Mouse (Mus musculus): Measurements from ENCODE around the gene Htr6. TPM values are rescaled to one million over a fixed set of nuclear protein-coding genes. Genes with fewer than 3 reads are reported as not detected.

Gene Htr6
- polyA plus RNA-seq, 1 experiment = 0.15 TPM

DNA sequence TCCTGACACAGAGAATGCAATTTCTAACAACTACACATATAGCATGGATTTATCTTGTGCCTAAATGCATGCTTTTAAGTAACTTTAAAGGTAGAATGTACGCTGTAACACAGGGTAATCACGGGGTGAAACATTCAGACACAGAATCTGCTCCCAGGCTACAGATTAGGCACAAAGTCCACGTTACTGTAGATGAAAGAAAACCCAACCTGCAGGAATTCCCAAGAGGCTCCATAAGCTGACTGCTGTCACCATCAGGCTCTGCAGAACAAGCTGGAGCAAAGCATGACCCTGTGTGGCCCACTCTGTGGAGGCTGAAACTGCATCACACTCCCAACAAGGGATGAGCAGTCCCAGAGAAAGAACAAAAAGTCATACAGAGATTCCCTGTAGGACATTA lies 37.1 kb upstream of the Htr6 start:
- no peak overlapping the region for H3K4me3 ChIP-seq (ENCODE audit: control insufficient read depth, low read depth, low read length)
- H3K27me3 ChIP-seq (ENCODE audit: control insufficient read depth, insufficient read depth, low read length) = no peaks in the 10 kb centered on the region
- no peaks in the 10 kb centered on the region for H3K36me3 ChIP-seq (ENCODE audit: control insufficient read depth, insufficient read depth, low read length)
- no peaks in the 10 kb centered on the region for H3K4me1 ChIP-seq (ENCODE audit: control insufficient read depth, insufficient read depth, low read length)
- no peak overlapping the region for H3K27ac ChIP-seq (ENCODE audit: control insufficient read depth, insufficient read depth, low read depth, low read length)
- no peak for TF ChIP-seq POLR2A (IDR thresholded peaks at IDR 0.05; ENCODE audit: control insufficient read depth, low read depth, low read length)
- no peak for TF ChIP-seq CTCF (IDR thresholded peaks at IDR 0.05; ENCODE audit: control insufficient read depth, insufficient read depth, insufficient replicate concordance, low read depth, low read length)

DNA sequence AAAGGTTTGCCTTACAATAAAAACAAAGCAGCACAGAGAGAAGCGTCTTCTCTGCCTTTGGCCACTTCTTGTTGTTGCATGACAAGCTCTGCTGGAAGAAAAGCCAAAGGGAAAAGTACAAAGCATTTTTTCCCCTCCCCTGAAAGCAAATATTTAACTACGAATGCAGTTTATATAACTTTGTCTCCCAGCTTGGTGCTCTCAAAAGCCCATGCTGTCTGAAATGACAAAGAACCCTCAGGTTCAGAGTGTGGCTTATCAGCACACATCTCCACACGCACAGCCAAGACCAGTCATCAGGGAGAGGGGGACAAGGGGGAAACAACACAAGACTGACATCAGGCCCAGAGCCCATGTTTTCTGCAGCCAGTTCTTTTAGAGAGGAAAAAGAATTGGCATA lies 36.1 kb upstream of the Htr6 start:
- no peaks in the 10 kb centered on the region for H3K4me1 ChIP-seq (ENCODE audit: control insufficient read depth, insufficient read depth, low read length)
- TF ChIP-seq CTCF (IDR thresholded peaks at IDR 0.05; ENCODE audit: control insufficient read depth, insufficient read depth, insufficient replicate concordance, low read depth, low read length) (no peak), POLR2A (IDR thresholded peaks at IDR 0.05; ENCODE audit: control insufficient read depth, low read depth, low read length) (no peak)
- H3K27me3 ChIP-seq (ENCODE audit: control insufficient read depth, insufficient read depth, low read length) = no peaks in the 10 kb centered on the region
- no peak overlapping the region for H3K4me3 ChIP-seq (ENCODE audit: control insufficient read depth, low read depth, low read length)
- no peaks in the 10 kb centered on the region for H3K36me3 ChIP-seq (ENCODE audit: control insufficient read depth, insufficient read depth, low read length)
- no peak overlapping the region for H3K27ac ChIP-seq (ENCODE audit: control insufficient read depth, insufficient read depth, low read depth, low read length)

DNA sequence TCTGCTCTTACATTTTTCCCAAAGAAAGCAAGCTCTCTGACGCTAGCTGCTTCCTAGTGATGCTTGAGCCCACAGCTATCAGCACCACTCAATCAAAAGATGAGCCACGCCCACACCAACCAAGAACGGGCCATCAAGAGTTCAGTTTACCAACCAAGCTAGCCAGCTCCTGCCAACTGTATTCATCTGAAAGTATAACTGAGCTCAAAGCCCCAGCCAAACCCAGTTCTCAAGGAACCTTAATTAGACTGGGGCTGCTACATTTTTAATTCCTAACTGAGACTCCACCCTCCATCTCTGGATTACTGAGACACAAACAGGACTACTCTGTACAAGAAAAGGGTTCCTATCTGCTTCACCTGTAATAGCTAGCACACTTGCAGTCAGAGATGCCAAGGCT lies 35.5 kb upstream of the Htr6 start:
- no peak overlapping the region for H3K4me3 ChIP-seq (ENCODE audit: control insufficient read depth, low read depth, low read length)
- no peak overlapping the region for H3K27ac ChIP-seq (ENCODE audit: control insufficient read depth, insufficient read depth, low read depth, low read length)
- no peaks in the 10 kb centered on the region for H3K4me1 ChIP-seq (ENCODE audit: control insufficient read depth, insufficient read depth, low read length)
- TF ChIP-seq POLR2A (IDR thresholded peaks at IDR 0.05; ENCODE audit: control insufficient read depth, low read depth, low read length) (no peak), CTCF (IDR thresholded peaks at IDR 0.05; ENCODE audit: control insufficient read depth, insufficient read depth, insufficient replicate concordance, low read depth, low read length) (no peak)
- H3K36me3 ChIP-seq (ENCODE audit: control insufficient read depth, insufficient read depth, low read length) = no peaks in the 10 kb centered on the region
- H3K27me3 ChIP-seq (ENCODE audit: control insufficient read depth, insufficient read depth, low read length) = no peaks in the 10 kb centered on the region

DNA sequence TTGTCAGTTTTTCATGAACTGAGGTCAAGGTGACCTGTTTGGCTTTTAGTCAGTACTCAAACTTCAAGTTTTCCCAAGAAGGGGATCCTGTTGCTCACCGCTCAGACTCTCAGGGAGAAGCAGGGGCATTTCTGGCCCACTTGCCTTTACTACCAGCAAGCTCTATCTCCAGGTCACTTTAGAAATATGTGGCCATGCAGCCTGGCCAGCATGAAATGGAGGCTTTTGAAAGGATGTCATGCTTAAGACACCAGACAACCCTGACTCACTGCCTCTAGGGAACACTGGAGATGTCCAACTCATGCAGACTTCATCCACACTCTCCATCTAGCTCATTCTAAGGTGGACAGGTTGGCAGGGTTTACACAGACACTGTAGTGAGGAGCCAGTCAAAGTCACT lies 30.1 kb upstream of the Htr6 start:
- no peaks in the 10 kb centered on the region for H3K27me3 ChIP-seq (ENCODE audit: control insufficient read depth, insufficient read depth, low read length)

DNA sequence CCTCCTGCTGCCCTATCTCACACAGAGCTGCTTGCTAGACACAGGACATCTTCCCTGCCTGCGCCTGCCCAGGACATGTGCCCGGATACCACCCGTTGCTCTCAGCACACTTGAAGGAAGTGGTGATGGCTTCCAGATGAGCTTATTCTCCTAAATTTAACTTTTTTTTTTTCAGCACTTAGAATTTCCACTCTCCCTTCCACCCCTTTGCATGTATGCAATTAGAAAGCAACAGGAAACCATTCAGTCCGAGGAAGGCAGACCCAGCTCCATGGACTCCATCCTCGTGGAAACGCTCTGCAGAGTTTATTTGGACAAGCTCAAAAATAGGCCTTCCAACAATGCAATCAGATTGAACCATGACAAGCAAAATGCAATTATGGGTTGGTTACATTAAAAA lies 26.2 kb upstream of the Htr6 start:
- peaks cover 2% of the 10 kb centered on the region; the same call in 1 of the 2 replicates for H3K36me3 ChIP-seq (ENCODE audit: control insufficient read depth, insufficient read depth, low read length)
- TF ChIP-seq CTCF (IDR thresholded peaks at IDR 0.05; ENCODE audit: control insufficient read depth, insufficient read depth, insufficient replicate concordance, low read depth, low read length) = no peak
- H3K4me3 ChIP-seq (ENCODE audit: control insufficient read depth, low read depth, low read length) = no peak overlapping the region
- H3K27ac ChIP-seq (ENCODE audit: control insufficient read depth, insufficient read depth, low read depth, low read length) = no peak overlapping the region
- H3K27me3 ChIP-seq (ENCODE audit: control insufficient read depth, insufficient read depth, low read length) = no peaks in the 10 kb centered on the region
- H3K4me1 ChIP-seq (ENCODE audit: control insufficient read depth, insufficient read depth, low read length) = no peaks in the 10 kb centered on the region

More for the DNA sequence above, 30.1 kb upstream of the Htr6 start:
- Histone ChIP-seq H3K36me3 (ENCODE audit: control insufficient read depth, insufficient read depth, low read length) (peaks cover 2% of the 10 kb centered on the region; the same call in 1 of the 2 replicates), H3K4me1 (ENCODE audit: control insufficient read depth, insufficient read depth, low read length) (no peaks in the 10 kb centered on the region), H3K4me3 (ENCODE audit: control insufficient read depth, low read depth, low read length) (no peak overlapping the region), H3K27ac (ENCODE audit: control insufficient read depth, insufficient read depth, low read depth, low read length) (no peak overlapping the region)
- TF ChIP-seq POLR2A (IDR thresholded peaks at IDR 0.05; ENCODE audit: control insufficient read depth, low read depth, low read length) = no peak
- TF ChIP-seq CTCF (IDR thresholded peaks at IDR 0.05; ENCODE audit: control insufficient read depth, insufficient read depth, insufficient replicate concordance, low read depth, low read length) = no peak

DNA sequence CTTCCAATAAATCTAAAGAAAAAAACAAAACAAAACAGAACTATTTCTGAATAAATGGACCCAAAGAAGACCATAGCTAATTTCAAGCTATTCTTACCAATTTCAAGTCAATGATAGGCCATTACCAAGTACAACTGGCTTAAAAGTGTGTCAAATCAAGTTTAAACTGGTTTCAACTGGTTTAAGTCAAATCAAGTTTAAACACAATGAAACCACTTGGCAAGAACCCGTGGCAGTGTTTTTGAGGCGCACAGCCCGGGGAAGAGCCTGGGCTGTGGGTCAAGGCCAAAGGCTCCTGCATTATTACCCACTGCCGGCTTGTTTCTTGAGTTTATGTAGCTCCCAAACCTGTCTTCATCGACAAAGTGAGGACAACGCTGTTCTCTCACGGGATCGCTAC lies 25.0 kb upstream of the Htr6 start:
- Histone ChIP-seq H3K4me3 (ENCODE audit: control insufficient read depth, low read depth, low read length) (no peak overlapping the region), H3K27me3 (ENCODE audit: control insufficient read depth, insufficient read depth, low read length) (no peaks in the 10 kb centered on the region), H3K36me3 (ENCODE audit: control insufficient read depth, insufficient read depth, low read length) (peaks cover 2% of the 10 kb centered on the region; the same call in 1 of the 2 replicates), H3K27ac (ENCODE audit: control insufficient read depth, insufficient read depth, low read depth, low read length) (no peak overlapping the region), H3K4me1 (ENCODE audit: control insufficient read depth, insufficient read depth, low read length) (0 out of 2 replicates have a peak, but pooled peaks cover 2% of the 10 kb centered on the region)
- TF ChIP-seq POLR2A (IDR thresholded peaks at IDR 0.05; ENCODE audit: control insufficient read depth, low read depth, low read length) (no peak), CTCF (IDR thresholded peaks at IDR 0.05; ENCODE audit: control insufficient read depth, insufficient read depth, insufficient replicate concordance, low read depth, low read length) (no peak)

DNA sequence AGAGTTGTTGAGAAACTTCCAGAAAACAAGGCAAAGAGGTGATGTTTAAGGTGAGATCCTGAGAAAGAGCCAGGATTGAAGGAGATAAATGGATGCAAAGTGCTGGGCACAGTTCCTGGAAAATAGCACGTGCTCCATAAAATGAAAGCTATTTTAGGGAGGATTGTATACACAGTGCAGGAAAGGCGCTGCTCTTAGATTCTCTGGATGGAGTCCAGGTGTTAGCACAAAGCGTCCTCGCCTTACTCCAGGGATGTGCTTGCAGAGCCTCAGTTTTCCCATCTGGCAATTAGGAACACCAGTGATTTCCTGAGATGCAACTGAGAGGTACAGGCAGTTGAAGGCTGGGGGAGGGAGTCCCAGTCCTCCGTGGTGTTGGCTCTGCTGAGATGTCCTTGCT lies 20.8 kb upstream of the Htr6 start:
- no peaks in the 10 kb centered on the region for H3K36me3 ChIP-seq (ENCODE audit: control insufficient read depth, insufficient read depth, low read length)
- H3K27ac ChIP-seq (ENCODE audit: control insufficient read depth, insufficient read depth, low read depth, low read length) = no peak overlapping the region
- no peak overlapping the region for H3K4me3 ChIP-seq (ENCODE audit: control insufficient read depth, low read depth, low read length)
- peaks cover 11% of the 10 kb centered on the region; the same call in 1 of the 2 replicates for H3K4me1 ChIP-seq (ENCODE audit: control insufficient read depth, insufficient read depth, low read length)
- no peak for TF ChIP-seq CTCF (IDR thresholded peaks at IDR 0.05; ENCODE audit: control insufficient read depth, insufficient read depth, insufficient replicate concordance, low read depth, low read length)
- no peak for TF ChIP-seq POLR2A (IDR thresholded peaks at IDR 0.05; ENCODE audit: control insufficient read depth, low read depth, low read length)
- H3K27me3 ChIP-seq (ENCODE audit: control insufficient read depth, insufficient read depth, low read length) = no peaks in the 10 kb centered on the region; the same call in 1 of the 2 replicates

DNA sequence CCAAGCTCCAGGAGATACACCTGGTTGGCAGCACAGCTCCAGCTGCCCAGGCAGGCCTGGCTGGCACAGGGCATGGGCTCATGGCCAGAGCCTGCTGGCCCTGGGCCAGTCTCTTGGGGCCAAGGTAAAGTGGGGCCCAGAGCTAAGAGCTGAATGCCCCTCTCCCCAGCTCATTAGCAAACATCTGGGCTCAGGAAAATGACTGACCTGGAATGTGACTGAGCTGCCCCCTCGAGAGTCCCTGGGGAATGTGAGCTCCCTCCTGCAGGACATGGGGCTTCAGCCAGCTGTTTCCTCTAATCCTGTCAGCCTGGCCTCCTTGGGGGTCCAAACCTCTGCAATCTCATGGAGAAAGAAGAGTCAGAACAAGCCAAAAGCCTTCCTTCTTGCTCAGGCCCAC lies 20.0 kb upstream of the Htr6 start:
- no peak for TF ChIP-seq POLR2A (IDR thresholded peaks at IDR 0.05; ENCODE audit: control insufficient read depth, low read depth, low read length)
- Histone ChIP-seq H3K36me3 (ENCODE audit: control insufficient read depth, insufficient read depth, low read length) (no peaks in the 10 kb centered on the region), H3K4me1 (ENCODE audit: control insufficient read depth, insufficient read depth, low read length) (peaks cover 11% of the 10 kb centered on the region; the same call in 1 of the 2 replicates), H3K4me3 (ENCODE audit: control insufficient read depth, low read depth, low read length) (no peak overlapping the region), H3K27me3 (ENCODE audit: control insufficient read depth, insufficient read depth, low read length) (no peaks in the 10 kb centered on the region; the same call in 1 of the 2 replicates), H3K27ac (ENCODE audit: control insufficient read depth, insufficient read depth, low read depth, low read length) (no peak overlapping the region)

Data from testis, adult 2 months (tissue).